Mouse (Mus musculus): Measurements from ENCODE around the gene Acot6.

GRCm38 (mm10) chr12:84156210-84156609 lies 55.8 kb downstream of the Acot6 start:
- no peak for TF ChIP-seq CTCF (IDR thresholded peaks at IDR 0.05; ENCODE audit: low read depth, low read length)
- no peak for TF ChIP-seq POLR2A (IDR thresholded peaks at IDR 0.05; ENCODE audit: insufficient read depth, low read length)

Data from ES-Bruce4 (cell line).